Mouse (Mus musculus): ENCODE results near the gene Lat2. TPM values are rescaled to one million over a fixed set of nuclear protein-coding genes. Genes with fewer than 3 reads are reported as not detected.

Gene Lat2
- total and polyA plus RNA-seq, 2 experiments: 1.0 to 1.4 TPM

- H3K9ac ChIP-seq (ENCODE audit: low read depth, low read length): peak overlapping the region; percentile 90
These were observed 23.8 kb upstream of the Lat2 start for GRCm38 (mm10) chr5:134638461-134639268.

GRCm38 (mm10) chr5:134637820-134638367, 23.1 kb upstream of the Lat2 start:
- no peak overlapping the region; the same call in 1 of the 2 replicates for H3K27ac ChIP-seq (replicated peaks; ENCODE audit: insufficient read depth, low read depth, low read length)
- 10% methylated on average over 5 of the region's 5 CpGs for WGBS
- TF ChIP-seq CTCF (IDR thresholded peaks at IDR 0.05; ENCODE audit: low read depth, low read length) (no peak), POLR2A (IDR thresholded peaks at IDR 0.05; ENCODE audit: extremely low read depth, insufficient read depth, low read length) (no peak)
- DNase-seq (ENCODE audit: extremely low read depth, low read depth, low spot score): no peak
- peak overlapping the region; percentile 68 for H3K4me3 ChIP-seq (ENCODE audit: insufficient read depth, low read depth, low read length)
- H3K9ac ChIP-seq (ENCODE audit: low read depth, low read length): peak overlapping the region; percentile 90
- H3K36me3 ChIP-seq (ENCODE audit: control insufficient read depth, insufficient read depth, low read length): peaks cover 10% of the 10 kb centered on the region
- peaks cover 45% of the 10 kb centered on the region for H3K79me2 ChIP-seq (ENCODE audit: control insufficient read depth, insufficient read depth, low read length)
- no peaks in the 10 kb centered on the region for H3K27me3 ChIP-seq (ENCODE audit: control insufficient read depth, insufficient read depth, low read length)
- H3K4me1 ChIP-seq (ENCODE audit: control insufficient read depth, insufficient read depth, low read length): peaks cover 13% of the 10 kb centered on the region

More at GRCm38 (mm10) chr5:134638461-134639268, 23.8 kb upstream of the Lat2 start:
- Histone ChIP-seq H3K27me3 (ENCODE audit: control insufficient read depth, insufficient read depth, low read length) (no peaks in the 10 kb centered on the region), H3K27ac (replicated peaks; ENCODE audit: insufficient read depth, low read depth, low read length) (peak overlapping the region; percentile 76), H3K4me1 (ENCODE audit: control insufficient read depth, insufficient read depth, low read length) (peaks cover 9% of the 10 kb centered on the region), H3K36me3 (ENCODE audit: control insufficient read depth, insufficient read depth, low read length) (peaks cover 10% of the 10 kb centered on the region), H3K79me2 (ENCODE audit: control insufficient read depth, insufficient read depth, low read length) (peaks cover 37% of the 10 kb centered on the region; the same call in 1 of the 2 replicates), H3K4me3 (ENCODE audit: insufficient read depth, low read depth, low read length) (peak overlapping the region; percentile 68)
- under 1% methylated on average over 85 of the region's 85 CpGs for WGBS
- TF ChIP-seq POLR2A (IDR thresholded peaks at IDR 0.05; ENCODE audit: extremely low read depth, insufficient read depth, low read length) (no peak), CTCF (IDR thresholded peaks at IDR 0.05; ENCODE audit: low read depth, low read length) (no peak)
- peak; percentile 34 for DNase-seq (ENCODE audit: extremely low read depth, low read depth, low spot score)

DNA sequence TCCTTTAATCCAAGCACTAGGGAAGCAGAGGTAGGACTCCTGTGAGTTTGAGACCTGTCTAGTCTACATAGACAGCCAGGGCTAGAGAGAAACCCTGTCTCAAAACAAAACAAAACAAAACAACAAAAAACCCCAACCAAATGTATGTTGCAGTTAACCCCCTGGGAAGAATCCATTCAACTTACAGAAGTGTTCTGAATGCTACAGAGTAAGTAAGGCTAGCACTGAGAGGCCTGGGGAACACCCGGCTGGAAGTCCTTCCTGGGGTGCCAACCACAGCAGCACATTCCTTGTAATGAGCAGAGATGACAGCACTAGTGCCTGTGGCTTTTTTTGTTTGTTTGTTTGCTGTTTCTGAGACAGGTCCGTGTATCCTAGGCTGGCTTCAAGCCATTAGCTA, 18.0 kb upstream of the Lat2 start:
- DNase-seq (ENCODE audit: extremely low read depth, low read depth, low spot score): no peak
- H3K79me2 ChIP-seq (ENCODE audit: control insufficient read depth, insufficient read depth, low read length): peaks cover 69% of the 10 kb centered on the region
- no peak overlapping the region for H3K27ac ChIP-seq (replicated peaks; ENCODE audit: insufficient read depth, low read depth, low read length)
- peaks cover 10% of the 10 kb centered on the region for H3K36me3 ChIP-seq (ENCODE audit: control insufficient read depth, insufficient read depth, low read length)
- H3K4me3 ChIP-seq (ENCODE audit: insufficient read depth, low read depth, low read length): no peak overlapping the region
- H3K4me1 ChIP-seq (ENCODE audit: control insufficient read depth, insufficient read depth, low read length): peaks cover 45% of the 10 kb centered on the region
- no peak for TF ChIP-seq CTCF (IDR thresholded peaks at IDR 0.05; ENCODE audit: low read depth, low read length)
- TF ChIP-seq POLR2A (IDR thresholded peaks at IDR 0.05; ENCODE audit: extremely low read depth, insufficient read depth, low read length): no peak
- 39% methylated on average over 2 of the region's 2 CpGs for WGBS
- H3K9ac ChIP-seq (ENCODE audit: low read depth, low read length): no peak overlapping the region
- no peaks in the 10 kb centered on the region for H3K27me3 ChIP-seq (ENCODE audit: control insufficient read depth, insufficient read depth, low read length)

DNA sequence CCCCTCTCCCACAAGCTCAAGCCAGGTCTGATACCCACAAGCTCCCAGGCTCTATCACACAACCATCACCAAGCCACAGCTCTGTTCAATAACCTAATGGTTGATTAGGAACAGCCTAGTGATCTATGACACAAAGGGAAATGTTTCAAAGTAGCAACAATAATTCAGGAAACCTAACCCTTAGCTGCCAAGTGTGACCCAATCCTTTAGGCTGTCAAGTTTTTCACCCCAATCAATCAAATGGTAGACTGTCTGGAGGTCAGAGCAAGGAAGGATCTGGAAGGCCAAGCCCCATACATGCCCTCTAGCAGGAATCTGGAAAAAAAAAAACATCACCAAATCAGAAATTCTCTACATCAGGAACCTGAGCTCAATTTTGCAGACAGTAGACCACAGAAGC, 16.0 kb upstream of the Lat2 start:
- no peak overlapping the region for H3K4me3 ChIP-seq (ENCODE audit: insufficient read depth, low read depth, low read length)
- H3K36me3 ChIP-seq (ENCODE audit: control insufficient read depth, insufficient read depth, low read length): peaks cover 12% of the 10 kb centered on the region
- no peak overlapping the region for H3K27ac ChIP-seq (replicated peaks; ENCODE audit: insufficient read depth, low read depth, low read length)
- peaks cover 44% of the 10 kb centered on the region for H3K4me1 ChIP-seq (ENCODE audit: control insufficient read depth, insufficient read depth, low read length)
- TF ChIP-seq CTCF (IDR thresholded peaks at IDR 0.05; ENCODE audit: low read depth, low read length): no peak
- no peak for TF ChIP-seq POLR2A (IDR thresholded peaks at IDR 0.05; ENCODE audit: extremely low read depth, insufficient read depth, low read length)
- H3K9ac ChIP-seq (ENCODE audit: low read depth, low read length): no peak overlapping the region
- no peaks in the 10 kb centered on the region for H3K27me3 ChIP-seq (ENCODE audit: control insufficient read depth, insufficient read depth, low read length)
- DNase-seq (ENCODE audit: extremely low read depth, low read depth, low spot score): peak; percentile 68
- H3K79me2 ChIP-seq (ENCODE audit: control insufficient read depth, insufficient read depth, low read length): peaks cover 59% of the 10 kb centered on the region

- DNase-seq (ENCODE audit: extremely low read depth, low read depth, low spot score): peak; percentile 73
- 15% methylated on average over 4 of the region's 4 CpGs for WGBS
- Histone ChIP-seq H3K4me3 (ENCODE audit: insufficient read depth, low read depth, low read length) (no peak overlapping the region), H3K4me1 (ENCODE audit: control insufficient read depth, insufficient read depth, low read length) (peaks cover 41% of the 10 kb centered on the region), H3K27me3 (ENCODE audit: control insufficient read depth, insufficient read depth, low read length) (no peaks in the 10 kb centered on the region), H3K36me3 (ENCODE audit: control insufficient read depth, insufficient read depth, low read length) (peaks cover 19% of the 10 kb centered on the region), H3K27ac (replicated peaks; ENCODE audit: insufficient read depth, low read depth, low read length) (no peak overlapping the region), H3K79me2 (ENCODE audit: control insufficient read depth, insufficient read depth, low read length) (peaks cover 50% of the 10 kb centered on the region), H3K9ac (ENCODE audit: low read depth, low read length) (no peak overlapping the region)
- no peak for TF ChIP-seq CTCF (IDR thresholded peaks at IDR 0.05; ENCODE audit: low read depth, low read length)
- TF ChIP-seq POLR2A (IDR thresholded peaks at IDR 0.05; ENCODE audit: extremely low read depth, insufficient read depth, low read length): no peak
These were observed 14.7 kb upstream of the Lat2 start for GRCm38 (mm10) chr5:134629508-134629907.

DNA sequence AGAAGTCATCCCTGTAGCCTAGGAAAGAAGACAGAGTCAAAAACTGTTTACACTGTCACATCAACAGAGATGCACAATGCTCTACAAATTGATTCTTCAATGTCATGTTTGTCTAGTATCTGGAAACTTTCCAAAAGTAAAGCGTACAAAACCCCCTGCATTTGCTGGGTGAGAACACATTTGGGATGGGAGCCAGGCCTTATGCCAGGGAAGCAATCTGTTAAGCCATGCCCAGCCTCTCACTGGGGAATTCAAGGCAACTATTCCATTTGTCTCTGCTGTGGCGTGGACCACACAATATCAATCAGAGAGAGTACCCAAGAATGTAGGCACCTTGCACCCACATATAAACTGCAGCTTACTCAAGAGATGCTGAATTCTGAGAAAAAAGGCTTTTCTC, 7.2 kb upstream of the Lat2 start:
- H3K27ac ChIP-seq (replicated peaks; ENCODE audit: insufficient read depth, low read depth, low read length): no peak overlapping the region
- 60% methylated on average over 2 of the region's 2 CpGs for WGBS
- no peak for DNase-seq (ENCODE audit: extremely low read depth, low read depth, low spot score)
- H3K79me2 ChIP-seq (ENCODE audit: control insufficient read depth, insufficient read depth, low read length): no peaks in the 10 kb centered on the region; the same call in 1 of the 2 replicates
- no peak overlapping the region for H3K4me3 ChIP-seq (ENCODE audit: insufficient read depth, low read depth, low read length)
- H3K36me3 ChIP-seq (ENCODE audit: control insufficient read depth, insufficient read depth, low read length): peaks cover 51% of the 10 kb centered on the region
- no peak overlapping the region for H3K9ac ChIP-seq (ENCODE audit: low read depth, low read length)
- no peaks in the 10 kb centered on the region for H3K4me1 ChIP-seq (ENCODE audit: control insufficient read depth, insufficient read depth, low read length)
- TF ChIP-seq CTCF (IDR thresholded peaks at IDR 0.05; ENCODE audit: low read depth, low read length) (no peak), POLR2A (IDR thresholded peaks at IDR 0.05; ENCODE audit: extremely low read depth, insufficient read depth, low read length) (no peak)
- no peaks in the 10 kb centered on the region for H3K27me3 ChIP-seq (ENCODE audit: control insufficient read depth, insufficient read depth, low read length)
